Mouse (Mus musculus): ENCODE results near the gene Tor1aip2. TPM values are rescaled to one million over a fixed set of nuclear protein-coding genes. Genes with fewer than 3 reads are reported as not detected.

Gene Tor1aip2
- total RNA-seq, 1 experiment, result 94.3 TPM

DNA sequence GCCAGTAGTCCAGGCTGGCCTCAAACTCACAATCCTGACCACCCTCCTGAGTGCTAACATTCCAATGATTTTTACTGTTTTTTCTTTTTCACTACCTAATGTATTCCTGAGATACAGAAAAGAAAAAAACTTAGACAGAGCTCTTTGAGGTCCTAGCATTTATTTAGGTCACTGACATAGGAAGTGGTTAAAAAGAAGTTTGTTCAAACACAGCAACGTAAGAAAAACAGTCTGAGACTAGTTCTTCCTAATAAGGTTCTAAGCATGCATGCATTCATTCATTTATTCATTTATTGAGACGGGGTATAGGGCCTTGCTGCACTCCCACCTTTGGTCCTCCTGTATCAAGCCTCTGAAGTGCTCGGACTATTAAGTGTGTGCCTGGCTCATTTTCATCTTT lies 7.4 kb upstream of the Tor1aip2 start:
- peaks cover 3% of the 10 kb centered on the region; the same call in 1 of the 2 replicates for H3K36me3 ChIP-seq (ENCODE audit: control insufficient read depth, insufficient read depth, low read length, poor library complexity, severe bottlenecking)
- no peak overlapping the region for H3K4me3 ChIP-seq (ENCODE audit: insufficient read depth in 1 of 2, low read depth in 1 of 2, low read length in 2 of 2, poor library complexity in 1 of 2, severe bottlenecking in 1 of 2)
- H3K4me1 ChIP-seq (ENCODE audit: control insufficient read depth in 2 of 2, insufficient read depth in 2 of 2, low read length in 2 of 2, poor library complexity in 1 of 2), result no peaks in the 10 kb centered on the region
- TF ChIP-seq MAFK (IDR thresholded peaks at IDR 0.05; ENCODE audit: insufficient read depth, low read depth, low read length) (no peak), CHD2 (IDR thresholded peaks at IDR 0.05; ENCODE audit: low read depth, low read length) (no peak), ZNF384 (IDR thresholded peaks at IDR 0.05; ENCODE audit: low read depth, low read length) (no peak), HCFC1 (IDR thresholded peaks at IDR 0.05; ENCODE audit: borderline replicate concordance, insufficient read depth, low read length) (no peak), ZC3H11A (IDR thresholded peaks at IDR 0.05; ENCODE audit: borderline replicate concordance, low read depth, low read length) (no peak)
- in situ Hi-C loops (cut with MboI; ENCODE audit: low sequenced_read_pairs in 2 of 2, unreplicated experiment in 2 of 2), result no loop called here
- DNase-seq (ENCODE audit: low read depth, low spot score), result no peak
- no peaks in the 10 kb centered on the region for H3K9me3 ChIP-seq (ENCODE audit: control insufficient read depth, insufficient read depth, low read depth, low read length)
- no peak overlapping the region for H3K27ac ChIP-seq (ENCODE audit: insufficient read depth, low read depth, low read length, poor library complexity, severe bottlenecking)
- no peak overlapping the region for H3K9ac ChIP-seq (ENCODE audit: insufficient read depth, low read depth, low read length, poor library complexity, severe bottlenecking)

DNA sequence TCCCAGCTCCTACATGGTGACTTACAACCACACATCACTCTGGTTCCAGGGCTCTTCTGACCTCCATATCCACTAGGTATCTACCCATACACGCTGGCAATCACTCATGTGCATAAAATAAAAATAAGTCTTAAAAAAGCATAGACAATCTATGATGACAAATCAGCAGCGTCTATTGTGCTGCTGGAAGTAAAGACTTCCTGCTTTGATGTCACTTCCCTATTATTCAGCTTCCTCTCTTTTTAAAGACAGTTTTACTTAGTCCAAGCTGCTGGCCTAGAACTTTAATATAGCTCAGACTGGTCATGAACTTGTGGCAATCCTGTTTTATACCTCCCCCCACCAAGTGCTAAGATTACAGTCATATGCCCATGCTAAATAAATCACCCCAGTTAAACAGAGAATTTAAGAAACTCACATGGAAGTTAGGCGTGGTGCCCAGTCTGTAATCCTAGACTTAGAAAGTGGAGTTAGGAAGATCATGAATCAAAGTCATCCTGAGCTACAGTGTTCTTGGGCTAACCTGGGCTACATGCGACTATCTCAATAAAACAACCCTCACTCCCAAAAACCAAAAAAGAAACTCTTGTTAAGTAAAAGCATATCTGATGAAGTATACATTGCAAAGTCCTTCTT lies 6.7 kb upstream of the Tor1aip2 start:
- Histone ChIP-seq H3K4me3 (ENCODE audit: insufficient read depth in 1 of 2, low read depth in 1 of 2, low read length in 2 of 2, poor library complexity in 1 of 2, severe bottlenecking in 1 of 2) (no peak overlapping the region), H3K9me3 (ENCODE audit: control insufficient read depth, insufficient read depth, low read depth, low read length) (no peaks in the 10 kb centered on the region), H3K4me1 (ENCODE audit: control insufficient read depth in 2 of 2, insufficient read depth in 2 of 2, low read length in 2 of 2, poor library complexity in 1 of 2) (no peaks in the 10 kb centered on the region), H3K9ac (ENCODE audit: insufficient read depth, low read depth, low read length, poor library complexity, severe bottlenecking) (no peak overlapping the region), H3K36me3 (ENCODE audit: control insufficient read depth, insufficient read depth, low read length, poor library complexity, severe bottlenecking) (peaks cover 3% of the 10 kb centered on the region; the same call in 1 of the 2 replicates), H3K27ac (ENCODE audit: insufficient read depth, low read depth, low read length, poor library complexity, severe bottlenecking) (no peak overlapping the region)
- TF ChIP-seq CHD2 (IDR thresholded peaks at IDR 0.05; ENCODE audit: low read depth, low read length) (no peak), MAFK (IDR thresholded peaks at IDR 0.05; ENCODE audit: insufficient read depth, low read depth, low read length) (no peak), ZC3H11A (IDR thresholded peaks at IDR 0.05; ENCODE audit: borderline replicate concordance, low read depth, low read length) (no peak), HCFC1 (IDR thresholded peaks at IDR 0.05; ENCODE audit: borderline replicate concordance, insufficient read depth, low read length) (no peak)
- in situ Hi-C loops (cut with MboI; ENCODE audit: low sequenced_read_pairs in 2 of 2, unreplicated experiment in 2 of 2), result no loop called here
- no peak for DNase-seq (ENCODE audit: low read depth, low spot score)

DNA sequence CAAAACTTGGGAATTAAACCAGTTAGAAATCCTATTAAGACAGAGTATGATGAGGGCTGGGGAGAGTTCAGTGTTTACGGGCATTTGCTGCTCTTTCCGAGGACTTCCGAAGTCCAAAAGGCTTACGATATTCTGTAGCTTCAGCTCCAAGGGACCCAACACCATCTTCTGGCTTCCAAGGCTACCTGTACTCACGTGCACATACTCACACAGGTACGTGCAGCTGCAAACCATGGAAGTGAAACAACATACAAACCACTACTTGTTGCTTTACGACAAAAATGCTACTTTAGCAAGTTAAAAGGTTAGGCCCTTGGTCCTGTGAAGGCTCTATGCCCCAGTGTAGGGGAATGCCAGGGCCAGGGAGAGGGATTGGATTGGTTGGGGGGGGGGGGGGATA lies 1.3 kb upstream of the Tor1aip2 start:
- H3K4me3 ChIP-seq (ENCODE audit: insufficient read depth in 1 of 2, low read depth in 1 of 2, low read length in 2 of 2, poor library complexity in 1 of 2, severe bottlenecking in 1 of 2), result no peak overlapping the region
- H3K4me1 ChIP-seq (ENCODE audit: control insufficient read depth in 2 of 2, insufficient read depth in 2 of 2, low read length in 2 of 2, poor library complexity in 1 of 2), result no peaks in the 10 kb centered on the region
- no peak overlapping the region for H3K9ac ChIP-seq (ENCODE audit: insufficient read depth, low read depth, low read length, poor library complexity, severe bottlenecking)
- TF ChIP-seq ZC3H11A (IDR thresholded peaks at IDR 0.05; ENCODE audit: borderline replicate concordance, low read depth, low read length) (no peak), ZNF384 (IDR thresholded peaks at IDR 0.05; ENCODE audit: low read depth, low read length) (no peak), CHD2 (IDR thresholded peaks at IDR 0.05; ENCODE audit: low read depth, low read length) (no peak), MAFK (IDR thresholded peaks at IDR 0.05; ENCODE audit: insufficient read depth, low read depth, low read length) (no peak), HCFC1 (IDR thresholded peaks at IDR 0.05; ENCODE audit: borderline replicate concordance, insufficient read depth, low read length) (no peak)
- no peak overlapping the region for H3K27ac ChIP-seq (ENCODE audit: insufficient read depth, low read depth, low read length, poor library complexity, severe bottlenecking)
- no peaks in the 10 kb centered on the region for H3K9me3 ChIP-seq (ENCODE audit: control insufficient read depth, insufficient read depth, low read depth, low read length)
- in situ Hi-C loops (cut with MboI; ENCODE audit: low sequenced_read_pairs in 2 of 2, unreplicated experiment in 2 of 2), result no loop called here
- H3K36me3 ChIP-seq (ENCODE audit: control insufficient read depth, insufficient read depth, low read length, poor library complexity, severe bottlenecking), result peaks cover 3% of the 10 kb centered on the region; the same call in 1 of the 2 replicates
- no peak for DNase-seq (ENCODE audit: low read depth, low spot score)

DNA sequence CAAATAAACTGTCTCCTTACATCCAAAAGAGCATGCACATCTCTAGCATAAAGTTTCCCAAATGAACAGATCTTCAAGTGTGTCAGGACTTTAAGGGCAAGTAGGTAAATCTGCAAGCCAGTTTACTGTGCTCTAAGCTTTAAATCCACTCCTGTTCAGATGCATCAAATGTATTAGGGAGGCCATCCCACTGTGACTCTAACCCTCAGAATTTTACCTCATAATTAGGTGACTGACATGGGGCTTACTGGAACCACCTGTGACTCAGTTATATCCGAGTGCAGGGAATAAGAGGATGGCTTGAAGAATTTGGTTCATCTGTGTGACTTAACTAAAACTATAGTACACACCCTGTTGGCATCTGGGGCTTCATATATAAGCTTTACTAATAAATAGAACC lies 542 bp upstream of the Tor1aip2 start:
- Histone ChIP-seq H3K36me3 (ENCODE audit: control insufficient read depth, insufficient read depth, low read length, poor library complexity, severe bottlenecking) (peaks cover 3% of the 10 kb centered on the region; the same call in 1 of the 2 replicates), H3K9ac (ENCODE audit: insufficient read depth, low read depth, low read length, poor library complexity, severe bottlenecking) (peak overlapping the region; percentile 34; the same call in 1 of the 2 replicates), H3K4me1 (ENCODE audit: control insufficient read depth in 2 of 2, insufficient read depth in 2 of 2, low read length in 2 of 2, poor library complexity in 1 of 2) (no peaks in the 10 kb centered on the region), H3K27ac (ENCODE audit: insufficient read depth, low read depth, low read length, poor library complexity, severe bottlenecking) (no peak overlapping the region), H3K4me3 (ENCODE audit: insufficient read depth in 1 of 2, low read depth in 1 of 2, low read length in 2 of 2, poor library complexity in 1 of 2, severe bottlenecking in 1 of 2) (peak overlapping the region; percentile 83 to 90), H3K9me3 (ENCODE audit: control insufficient read depth, insufficient read depth, low read depth, low read length) (no peaks in the 10 kb centered on the region)
- in situ Hi-C loops (cut with MboI; ENCODE audit: low sequenced_read_pairs in 2 of 2, unreplicated experiment in 2 of 2), result no loop called here
- no peak for TF ChIP-seq ZC3H11A (IDR thresholded peaks at IDR 0.05; ENCODE audit: borderline replicate concordance, low read depth, low read length)
- TF ChIP-seq HCFC1 (IDR thresholded peaks at IDR 0.05; ENCODE audit: borderline replicate concordance, insufficient read depth, low read length), result no peak
- no peak for TF ChIP-seq MAFK (IDR thresholded peaks at IDR 0.05; ENCODE audit: insufficient read depth, low read depth, low read length)
- TF ChIP-seq CHD2 (IDR thresholded peaks at IDR 0.05; ENCODE audit: low read depth, low read length), result no peak
- no peak for TF ChIP-seq ZNF384 (IDR thresholded peaks at IDR 0.05; ENCODE audit: low read depth, low read length)
- no peak for DNase-seq (ENCODE audit: low read depth, low spot score)

Measured in ES-E14 (cell line).